Mouse (Mus musculus): ENCODE data around the gene Asap3. TPM values are rescaled to one million over a fixed set of nuclear protein-coding genes. Genes with fewer than 3 reads are reported as not detected.

Asap3 gene
- polyA plus RNA-seq (2014; fragmentation: Illumina TruSeq; extraction: RNeasy Lipid Tissue Mini Kit (QIAGEN cat#74804); ENCODE audit: low read depth, low replicate concordance) = 5.0 TPM

GRCm38 (mm10) chr4:136206033-136206893 lies at the start of gene Asap3:
Gene Asap3, plus strand, starts transcription at chr4:136206365.

DNA sequence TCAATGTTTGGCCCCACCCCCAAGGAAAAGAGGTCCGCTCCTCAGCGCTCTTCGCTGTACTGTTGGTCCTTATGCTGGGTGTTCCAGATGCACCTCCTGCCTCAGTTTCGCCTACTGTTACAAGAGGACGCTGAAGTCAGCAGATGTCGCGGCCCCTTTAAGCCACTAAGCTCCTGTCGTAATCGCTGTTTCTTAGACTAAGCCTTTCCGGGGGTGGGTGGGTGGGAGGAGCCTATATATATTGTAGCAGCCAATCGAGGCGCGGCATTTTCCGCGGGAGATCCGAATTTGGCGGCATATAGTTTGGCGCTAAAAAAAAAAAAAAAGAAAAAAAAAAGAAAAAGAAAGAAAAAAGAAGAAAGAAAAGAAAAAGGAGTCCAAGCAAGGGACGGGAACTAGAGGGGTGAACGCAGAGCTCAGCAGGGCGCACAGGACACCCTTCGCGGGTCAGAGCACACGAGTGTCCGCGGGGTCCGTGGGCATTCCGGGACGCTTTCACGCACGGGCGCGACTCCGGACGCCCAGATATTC lies 34.1 kb upstream of the Asap3 start, which contains the start of gene E2f2:
TSS of gene E2f2 (plus strand) at position 384 of the 531 bp plus-strand sequence.

DNA sequence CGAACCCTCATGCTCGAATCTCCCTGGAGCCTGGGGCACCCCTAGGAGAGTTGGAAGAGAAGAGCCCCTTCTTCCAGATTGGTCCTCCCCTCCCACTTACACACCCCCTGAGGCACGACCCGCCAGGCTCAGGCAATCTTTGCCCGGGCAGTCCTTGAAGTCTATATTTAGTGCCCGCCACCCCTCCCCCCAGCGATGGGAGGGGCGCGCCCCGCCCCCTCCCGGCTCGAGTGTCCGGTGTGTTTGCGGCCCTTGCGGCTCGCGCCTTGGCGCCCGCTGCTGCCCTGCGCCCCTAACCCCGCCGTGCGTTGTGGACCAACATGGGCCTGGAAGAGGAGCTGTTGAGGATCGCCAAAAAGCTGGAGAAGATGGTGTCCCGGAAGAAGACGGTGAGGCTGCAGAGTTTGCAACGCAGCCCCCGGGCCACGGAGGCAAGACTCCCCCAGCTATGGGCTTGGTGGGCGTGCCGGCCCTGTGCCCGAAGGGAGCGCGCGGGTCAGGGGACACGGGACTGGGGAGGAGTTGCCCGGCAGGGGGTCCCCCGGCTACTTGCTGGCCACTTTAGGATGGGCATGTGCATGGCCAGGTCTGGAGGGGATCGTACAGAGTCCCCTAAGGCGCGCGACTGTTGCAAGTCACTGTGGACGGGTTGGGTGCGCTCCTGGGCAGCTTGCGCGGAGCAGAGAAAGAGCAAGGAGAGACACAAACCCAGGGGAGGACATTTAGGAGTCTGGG lies 41.7 kb downstream of the Asap3 start, which contains the start of gene Tcea3:
TSS of gene Tcea3 (plus strand) at position 1 of the 735 bp plus-strand sequence.

DNA sequence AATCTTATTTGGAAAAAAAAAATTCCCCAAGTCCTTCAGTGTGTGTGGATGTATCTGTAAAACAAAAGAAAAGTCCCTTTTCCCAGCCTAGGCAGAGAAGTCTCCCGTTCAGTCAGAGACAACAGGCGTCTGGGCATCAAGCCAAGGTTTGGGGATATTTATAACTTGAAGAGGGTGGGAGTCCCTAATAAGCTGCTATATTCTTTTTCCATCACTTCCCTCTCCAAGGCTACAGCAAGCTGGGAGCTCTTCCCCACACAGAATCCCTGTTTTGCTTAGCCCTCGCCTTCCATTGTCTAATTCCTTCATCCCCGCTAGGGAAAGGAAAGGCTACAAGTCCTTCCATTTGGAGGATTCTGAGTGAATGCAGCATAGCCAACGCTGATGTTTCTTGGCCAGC lies 78.3 kb downstream of the Asap3 start, which contains the start of gene Zfp46:
TSS of gene Zfp46 (plus strand) at position 229 of the 400 bp plus-strand sequence.

Other genes starting within 250 kb of the Asap3 start
- 29.9 TPM for gene Gale, start 242.6 kb upstream of the Asap3 start, polyA plus RNA-seq (2014; fragmentation: Illumina TruSeq; extraction: RNeasy Lipid Tissue Mini Kit (QIAGEN cat#74804); ENCODE audit: low read depth, low replicate concordance)
- 50.2 TPM for gene Lypla2, start 233.7 kb upstream of the Asap3 start, polyA plus RNA-seq (2014; fragmentation: Illumina TruSeq; extraction: RNeasy Lipid Tissue Mini Kit (QIAGEN cat#74804); ENCODE audit: low read depth, low replicate concordance)
- gene Pithd1, start 219.1 kb upstream of the Asap3 start, polyA plus RNA-seq (2014; fragmentation: Illumina TruSeq; extraction: RNeasy Lipid Tissue Mini Kit (QIAGEN cat#74804); ENCODE audit: low read depth, low replicate concordance) = 46.8 TPM
- 24.2 TPM for gene Eloa, start 184.6 kb upstream of the Asap3 start, polyA plus RNA-seq (2014; fragmentation: Illumina TruSeq; extraction: RNeasy Lipid Tissue Mini Kit (QIAGEN cat#74804); ENCODE audit: low read depth, low replicate concordance)
- 1,130 TPM for gene Rpl11, start 152.9 kb upstream of the Asap3 start, polyA plus RNA-seq (2014; fragmentation: Illumina TruSeq; extraction: RNeasy Lipid Tissue Mini Kit (QIAGEN cat#74804); ENCODE audit: low read depth, low replicate concordance)
- 58.8 TPM for gene Id3, start 62.9 kb upstream of the Asap3 start, polyA plus RNA-seq (2014; fragmentation: Illumina TruSeq; extraction: RNeasy Lipid Tissue Mini Kit (QIAGEN cat#74804); ENCODE audit: low read depth, low replicate concordance)
- gene E2f2, start 34.0 kb upstream of the Asap3 start, polyA plus RNA-seq (2014; fragmentation: Illumina TruSeq; extraction: RNeasy Lipid Tissue Mini Kit (QIAGEN cat#74804); ENCODE audit: low read depth, low replicate concordance) = 0.99 TPM
- gene Tcea3, start 41.4 kb downstream of the Asap3 start, polyA plus RNA-seq (2014; fragmentation: Illumina TruSeq; extraction: RNeasy Lipid Tissue Mini Kit (QIAGEN cat#74804); ENCODE audit: low read depth, low replicate concordance) = 17.5 TPM
- gene Zfp46, start 78.3 kb downstream of the Asap3 start, polyA plus RNA-seq (2014; fragmentation: Illumina TruSeq; extraction: RNeasy Lipid Tissue Mini Kit (QIAGEN cat#74804); ENCODE audit: low read depth, low replicate concordance) = 20.5 TPM
- gene Hnrnpr, start 104.6 kb downstream of the Asap3 start, polyA plus RNA-seq (2014; fragmentation: Illumina TruSeq; extraction: RNeasy Lipid Tissue Mini Kit (QIAGEN cat#74804); ENCODE audit: low read depth, low replicate concordance) = 58.4 TPM
- not detected for gene Htr1d, start 217.2 kb downstream of the Asap3 start, polyA plus RNA-seq (2014; fragmentation: Illumina TruSeq; extraction: RNeasy Lipid Tissue Mini Kit (QIAGEN cat#74804); ENCODE audit: low read depth, low replicate concordance)

Data from adipose tissue, adult 10 weeks (tissue).